Mouse (Mus musculus): ENCODE data around the gene Fbxl14. TPM values are rescaled to one million over a fixed set of nuclear protein-coding genes. Genes with fewer than 3 reads are reported as not detected.
"Not testable (repeated sequence)": the region's sequence is repeated elsewhere in the genome, so short reads cannot be mapped to it uniquely, and the experiment has no call there.

Gene Fbxl14
- total RNA-seq, 2 experiments from 2014 or later = 33.5 to 34.3 TPM

- intact Hi-C loops (cut with DNase I) = no loop called here
- DNase-seq (ENCODE audit: low spot score in 2 of 2) = no peak
Measured at GRCm38 (mm10) chr6:119466921-119467784, 12.3 kb upstream of the Fbxl14 start.

GRCm38 (mm10) chr6:119467785-119468059 is 11.7 kb upstream of the Fbxl14 start:
- intact Hi-C loops (cut with DNase I) = no loop called here
- no peak for DNase-seq (ENCODE audit: low spot score in 2 of 2)

- no peak for DNase-seq (ENCODE audit: low spot score in 2 of 2)
- intact Hi-C loops (cut with DNase I) = no loop called here
Measured at GRCm38 (mm10) chr6:119470777-119471176, 8.7 kb upstream of the Fbxl14 start.

- no peak for DNase-seq (ENCODE audit: low spot score in 2 of 2)
- intact Hi-C loops (cut with DNase I) = no loop called here
Measured at GRCm38 (mm10) chr6:119472135-119472534, 7.3 kb upstream of the Fbxl14 start.

- intact Hi-C loops (cut with DNase I) = no loop called here
- DNase-seq (ENCODE audit: low spot score in 2 of 2) = no peak
Measured at GRCm38 (mm10) chr6:119472705-119473104, 6.8 kb upstream of the Fbxl14 start.

GRCm38 (mm10) chr6:119473446-119473845 is 6.0 kb upstream of the Fbxl14 start:
- intact Hi-C loops (cut with DNase I) = no loop called here
- DNase-seq (ENCODE audit: low spot score in 2 of 2) = no peak

GRCm38 (mm10) chr6:119473992-119474391 is 5.5 kb upstream of the Fbxl14 start:
- intact Hi-C loops (cut with DNase I) = no loop called here

GRCm38 (mm10) chr6:119475988-119476387 is 3.5 kb upstream of the Fbxl14 start:
- no peak for DNase-seq (ENCODE audit: low spot score in 2 of 2)
- intact Hi-C loops (cut with DNase I) = no loop called here

More at GRCm38 (mm10) chr6:119473992-119474391, 5.5 kb upstream of the Fbxl14 start:
- DNase-seq (ENCODE audit: low spot score in 2 of 2) = no peak

GRCm38 (mm10) chr6:119477686-119478310 is 1.7 kb upstream of the Fbxl14 start:
- no peak for DNase-seq (ENCODE audit: low spot score in 2 of 2)
- intact Hi-C loops (cut with DNase I) = no loop called here

- DNase-seq (ENCODE audit: low spot score in 2 of 2) = peak; percentile 88 to 91
- intact Hi-C loops (cut with DNase I) = no loop called here
Measured at GRCm38 (mm10) chr6:119478560-119479342, 717 bp upstream of the Fbxl14 start.

GRCm38 (mm10) chr6:119479876-119480705 is 623 bp downstream of the Fbxl14 start:
- peak; percentile 53 to 59 for DNase-seq (ENCODE audit: low spot score in 2 of 2)
- intact Hi-C loops (cut with DNase I) = loop anchor here (2.0 to 5.0 kb wide), 4 partner anchors 27 to 717 kb away; partner anchors contain the start of genes Erc1 and Wnk1

GRCm38 (mm10) chr6:119480706-119481331 is 1.4 kb downstream of the Fbxl14 start:
- intact Hi-C loops (cut with DNase I) = loop anchor here (2.0 to 5.0 kb wide), 4 partner anchors 28 to 716 kb away; partner anchors contain the start of genes Erc1 and Wnk1
- DNase-seq (ENCODE audit: low spot score in 2 of 2) = peak in 1 of 2 experiments; percentile 37

- DNase-seq (ENCODE audit: low spot score in 2 of 2) = not testable (repeated sequence)
- intact Hi-C loops (cut with DNase I) = loop anchor here (2.0 to 5.0 kb wide), 4 partner anchors 29 to 715 kb away; partner anchors contain the start of genes Erc1 and Wnk1
Measured at GRCm38 (mm10) chr6:119481741-119482390, 2.4 kb downstream of the Fbxl14 start.

GRCm38 (mm10) chr6:119482958-119483600 is 3.6 kb downstream of the Fbxl14 start:
- DNase-seq (ENCODE audit: low spot score in 2 of 2) = peak; percentile 46 to 50
- intact Hi-C loops (cut with DNase I) = loop anchor here (5.0 kb wide), 3 partner anchors 364 to 714 kb away; partner anchors contain the start of genes Erc1 and Wnk1

- intact Hi-C loops (cut with DNase I) = loop anchor here (5.0 kb wide), 2 partner anchors 307 to 437 kb away; no protein-coding TSS in a partner anchor
- no peak for DNase-seq (ENCODE audit: low spot score in 2 of 2)
Measured at GRCm38 (mm10) chr6:119485486-119485885, 6.0 kb downstream of the Fbxl14 start.

- no peak for DNase-seq (ENCODE audit: low spot score in 2 of 2)
- intact Hi-C loops (cut with DNase I) = loop anchor here (5.0 kb wide), 2 partner anchors 306 to 436 kb away; no protein-coding TSS in a partner anchor
Measured at GRCm38 (mm10) chr6:119486381-119487084, 7.1 kb downstream of the Fbxl14 start.

- intact Hi-C loops (cut with DNase I) = loop anchor here (5.0 kb wide), 2 partner anchors 305 to 435 kb away; no protein-coding TSS in a partner anchor
- DNase-seq (ENCODE audit: low spot score in 2 of 2) = no peak
Measured at GRCm38 (mm10) chr6:119487085-119487458, 7.6 kb downstream of the Fbxl14 start.
